Mouse (Mus musculus) cerebellum, adult 2 months (tissue): Measurements from ENCODE around the gene Dyrk3.

Experiments used
- CTCF ChIP-seq: fragments of 200-500 bp; IDR thresholded peaks from 2 replicates; pipeline ENCODE4 v1.5.1; 2011; ENCODE audit warnings: low read depth, mild to moderate bottlenecking, control low read depth, low read length, moderate library complexity, borderline replicate concordance; ENCODE audit not compliant: insufficient read depth
- POLR2A ChIP-seq: fragments of 200-500 bp; IDR thresholded peaks from 2 replicates; pipeline ENCODE4 v1.6.1; 2011; ENCODE audit warnings: low read length, control low read depth, borderline replicate concordance; ENCODE audit not compliant: insufficient read depth

GRCm38 (mm10) chr1:131088547-131088946, 49.6 kb downstream of the Dyrk3 start:
- TF ChIP-seq POLR2A (no peak), CTCF (no peak)
